Mouse (Mus musculus): Measurements from ENCODE around the gene Fahd1. TPM values are rescaled to one million over a fixed set of nuclear protein-coding genes. Genes with fewer than 3 reads are reported as not detected.

Fahd1 gene
- polyA plus RNA-seq, 1 experiment from 2014 or later: 47.2 TPM

GRCm38 (mm10) chr17:24890151-24891092, 40.3 kb upstream of the Fahd1 start:
- peaks cover 15 to 23% of the 10 kb centered on the region in 2 experiments for H3K4me1 ChIP-seq (ENCODE audit: control insufficient read depth in 2 of 2, insufficient read depth in 2 of 2, low read length in 2 of 2)
- H3K4me2 ChIP-seq (ENCODE audit: low read length): no peak overlapping the region
- no peak overlapping the region for H3K27ac ChIP-seq (replicated peaks in 1 of 2; ENCODE audit: control insufficient read depth in 1 of 2, insufficient read depth in 1 of 2, low read depth in 2 of 2, low read length in 2 of 2)
- H3K9me3 ChIP-seq (ENCODE audit: control insufficient read depth, low read length): no peaks in the 10 kb centered on the region
- no peak overlapping the region for H3K4me3 ChIP-seq (ENCODE audit: control insufficient read depth in 1 of 2, insufficient read depth in 1 of 2, low read depth in 1 of 2, low read length in 2 of 2)
- ATAC-seq (ENCODE audit: insufficient number of reproducible peaks, insufficient read depth, low FRiP score, low read depth): no peak
- H3K9ac ChIP-seq (ENCODE audit: low read length): no peak overlapping the region
- 87% methylated on average over 19 of the region's 19 CpGs for WGBS
- H3K27me3 ChIP-seq (ENCODE audit: control insufficient read depth, insufficient read depth, low read length): no peaks in the 10 kb centered on the region
- H3K36me3 ChIP-seq (ENCODE audit: control insufficient read depth, insufficient read depth, low read length): peaks cover 62% of the 10 kb centered on the region

GRCm38 (mm10) chr17:24888862-24889261, 38.7 kb upstream of the Fahd1 start:
- no peak for ATAC-seq (ENCODE audit: insufficient number of reproducible peaks, insufficient read depth, low FRiP score, low read depth)
- H3K27me3 ChIP-seq (ENCODE audit: control insufficient read depth, insufficient read depth, low read length): no peaks in the 10 kb centered on the region
- peaks cover 68% of the 10 kb centered on the region for H3K36me3 ChIP-seq (ENCODE audit: control insufficient read depth, insufficient read depth, low read length)
- H3K4me2 ChIP-seq (ENCODE audit: low read length): no peak overlapping the region
- H3K9ac ChIP-seq (ENCODE audit: low read length): no peak overlapping the region
- H3K4me3 ChIP-seq (ENCODE audit: control insufficient read depth in 1 of 2, insufficient read depth in 1 of 2, low read depth in 1 of 2, low read length in 2 of 2): no peak overlapping the region
- H3K27ac ChIP-seq (replicated peaks in 1 of 2; ENCODE audit: control insufficient read depth in 1 of 2, insufficient read depth in 1 of 2, low read depth in 2 of 2, low read length in 2 of 2): no peak overlapping the region
- H3K9me3 ChIP-seq (ENCODE audit: control insufficient read depth, low read length): no peaks in the 10 kb centered on the region
- H3K4me1 ChIP-seq (ENCODE audit: control insufficient read depth in 2 of 2, insufficient read depth in 2 of 2, low read length in 2 of 2): peaks cover 11 to 21% of the 10 kb centered on the region in 2 experiments
- 93% methylated on average over 3 of the region's 3 CpGs for WGBS

- peak overlapping the region in 1 of 2 experiments; percentile 78; a peak in 2 of 4 replicates for H3K27ac ChIP-seq (replicated peaks in 1 of 2; ENCODE audit: control insufficient read depth in 1 of 2, insufficient read depth in 1 of 2, low read depth in 2 of 2, low read length in 2 of 2)
- 55% methylated on average over 18 of the region's 18 CpGs for WGBS
- H3K36me3 ChIP-seq (ENCODE audit: control insufficient read depth, insufficient read depth, low read length): peaks cover 68% of the 10 kb centered on the region
These were observed 37.3 kb upstream of the Fahd1 start for GRCm38 (mm10) chr17:24887291-24888080.

GRCm38 (mm10) chr17:24886932-24887271, 36.7 kb upstream of the Fahd1 start:
- WGBS: under 1% methylated on average over 18 of the region's 18 CpGs
- Histone ChIP-seq H3K9me3 (ENCODE audit: control insufficient read depth, low read length) (no peaks in the 10 kb centered on the region), H3K4me3 (ENCODE audit: control insufficient read depth in 1 of 2, insufficient read depth in 1 of 2, low read depth in 1 of 2, low read length in 2 of 2) (peak overlapping the region; percentile 72 to 86), H3K4me1 (ENCODE audit: control insufficient read depth in 2 of 2, insufficient read depth in 2 of 2, low read length in 2 of 2) (peaks cover 11 to 19% of the 10 kb centered on the region in 2 experiments), H3K27me3 (ENCODE audit: control insufficient read depth, insufficient read depth, low read length) (no peaks in the 10 kb centered on the region), H3K36me3 (ENCODE audit: control insufficient read depth, insufficient read depth, low read length) (peaks cover 64% of the 10 kb centered on the region), H3K27ac (replicated peaks in 1 of 2; ENCODE audit: control insufficient read depth in 1 of 2, insufficient read depth in 1 of 2, low read depth in 2 of 2, low read length in 2 of 2) (peak overlapping the region; percentile 43 to 78; a peak in 3 of 4 replicates), H3K4me2 (ENCODE audit: low read length) (peak overlapping the region; percentile 82), H3K9ac (ENCODE audit: low read length) (peak overlapping the region; percentile 92)
- ATAC-seq (ENCODE audit: insufficient number of reproducible peaks, insufficient read depth, low FRiP score, low read depth): no peak

More at GRCm38 (mm10) chr17:24887291-24888080, 37.3 kb upstream of the Fahd1 start:
- peak overlapping the region; percentile 92 for H3K9ac ChIP-seq (ENCODE audit: low read length)
- no peaks in the 10 kb centered on the region for H3K27me3 ChIP-seq (ENCODE audit: control insufficient read depth, insufficient read depth, low read length)
- peak overlapping the region; percentile 82 for H3K4me2 ChIP-seq (ENCODE audit: low read length)
- H3K9me3 ChIP-seq (ENCODE audit: control insufficient read depth, low read length): no peaks in the 10 kb centered on the region
- peak overlapping the region; percentile 72 to 86 for H3K4me3 ChIP-seq (ENCODE audit: control insufficient read depth in 1 of 2, insufficient read depth in 1 of 2, low read depth in 1 of 2, low read length in 2 of 2)
- peaks cover 11 to 19% of the 10 kb centered on the region in 2 experiments for H3K4me1 ChIP-seq (ENCODE audit: control insufficient read depth in 2 of 2, insufficient read depth in 2 of 2, low read length in 2 of 2)
- no peak for ATAC-seq (ENCODE audit: insufficient number of reproducible peaks, insufficient read depth, low FRiP score, low read depth)

GRCm38 (mm10) chr17:24886134-24886931, 36.2 kb upstream of the Fahd1 start, which contains the start of the genes Nubp2 and Spsb3:
TSS of gene Nubp2 (minus strand) at chr17:24886349.
TSS of gene Spsb3 (plus strand) at chr17:24886643.
- ATAC-seq (ENCODE audit: insufficient number of reproducible peaks, insufficient read depth, low FRiP score, low read depth): peak; percentile 94
- WGBS: under 1% methylated on average over 69 of the region's 69 CpGs
- peaks cover 58% of the 10 kb centered on the region for H3K36me3 ChIP-seq (ENCODE audit: control insufficient read depth, insufficient read depth, low read length)
- no peaks in the 10 kb centered on the region for H3K27me3 ChIP-seq (ENCODE audit: control insufficient read depth, insufficient read depth, low read length)
- peaks cover 11 to 19% of the 10 kb centered on the region in 2 experiments for H3K4me1 ChIP-seq (ENCODE audit: control insufficient read depth in 2 of 2, insufficient read depth in 2 of 2, low read length in 2 of 2)
- H3K9ac ChIP-seq (ENCODE audit: low read length): peak within 1 kb of the TSS; percentile 92
- peak within 1 kb of the TSS; percentile 86 for H3K4me3 ChIP-seq (ENCODE audit: control insufficient read depth in 1 of 2, insufficient read depth in 1 of 2, low read depth in 1 of 2, low read length in 2 of 2)
- H3K4me2 ChIP-seq (ENCODE audit: low read length): peak within 1 kb of the TSS; percentile 90
- no peaks in the 10 kb centered on the region for H3K9me3 ChIP-seq (ENCODE audit: control insufficient read depth, low read length)
- peak within 1 kb of the TSS; percentile 43 to 78; a peak in 3 of 4 replicates for H3K27ac ChIP-seq (replicated peaks in 1 of 2; ENCODE audit: control insufficient read depth in 1 of 2, insufficient read depth in 1 of 2, low read depth in 2 of 2, low read length in 2 of 2)

GRCm38 (mm10) chr17:24885356-24886133, 35.4 kb upstream of the Fahd1 start:
- Histone ChIP-seq H3K27ac (replicated peaks in 1 of 2; ENCODE audit: control insufficient read depth in 1 of 2, insufficient read depth in 1 of 2, low read depth in 2 of 2, low read length in 2 of 2) (no peak overlapping the region), H3K9me3 (ENCODE audit: control insufficient read depth, low read length) (no peaks in the 10 kb centered on the region), H3K27me3 (ENCODE audit: control insufficient read depth, insufficient read depth, low read length) (no peaks in the 10 kb centered on the region), H3K36me3 (ENCODE audit: control insufficient read depth, insufficient read depth, low read length) (peaks cover 50% of the 10 kb centered on the region), H3K9ac (ENCODE audit: low read length) (peak overlapping the region; percentile 70), H3K4me3 (ENCODE audit: control insufficient read depth in 1 of 2, insufficient read depth in 1 of 2, low read depth in 1 of 2, low read length in 2 of 2) (peak overlapping the region; percentile 67 to 86), H3K4me1 (ENCODE audit: control insufficient read depth in 2 of 2, insufficient read depth in 2 of 2, low read length in 2 of 2) (peaks cover 11 to 19% of the 10 kb centered on the region in 2 experiments), H3K4me2 (ENCODE audit: low read length) (peak overlapping the region; percentile 90)
- 23% methylated on average over 22 of the region's 22 CpGs for WGBS
- no peak for ATAC-seq (ENCODE audit: insufficient number of reproducible peaks, insufficient read depth, low FRiP score, low read depth)
